Mouse (Mus musculus) left cerebral cortex, postnatal 10 days (tissue): ENCODE data around the gene Cpne9. TPM values are rescaled to one million over a fixed set of nuclear protein-coding genes. Genes with fewer than 3 reads are reported as not detected.

ENCODE experiments used
- DNase-seq, 2 experiments: peaks; one replicate each; pipeline ENCODE4 v3.0.0; 2021 to 2022; ENCODE audit warnings: low spot score in 2 of 2, mixed read lengths in 1 of 2; ENCODE audit errors: extremely low spot score in 1 of 2
- intact Hi-C: fragments of 180-260 bp; cut with DNase I; formaldehyde crosslinking; loops from one replicate; pipeline ENCODE4 v1.15.1; 2025
- total RNA-seq, 2 experiments: library from RNA; stranded (reverse); gene quantifications; 2 replicates each; pipeline ENCODE4 v1.2.3; 2021

Cpne9 gene
- total RNA-seq, 2 experiments from 2014 or later, result 21.0 to 22.3 TPM

DNA sequence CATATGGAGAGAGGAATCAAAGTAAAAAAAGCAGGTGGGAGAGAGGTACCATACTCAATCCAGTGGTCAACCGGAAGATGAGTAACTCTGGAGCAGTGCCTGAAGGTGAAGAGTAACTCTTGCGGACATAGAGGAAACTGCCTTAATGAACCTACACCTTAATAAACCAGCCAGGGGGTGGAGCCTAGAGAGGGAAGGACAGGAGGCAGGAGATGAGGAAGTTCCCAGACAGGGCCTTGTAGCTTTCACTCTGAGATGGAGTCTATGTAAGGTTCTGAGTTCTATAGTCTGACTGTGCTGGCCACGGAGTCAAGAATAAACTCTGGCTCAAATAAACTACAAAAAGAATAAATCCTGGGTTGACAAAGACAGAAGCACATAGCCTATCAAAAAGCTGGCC is 2.8 kb downstream of the Cpne9 start:
- intact Hi-C loops, result no loop called here
- no peak for DNase-seq

DNA sequence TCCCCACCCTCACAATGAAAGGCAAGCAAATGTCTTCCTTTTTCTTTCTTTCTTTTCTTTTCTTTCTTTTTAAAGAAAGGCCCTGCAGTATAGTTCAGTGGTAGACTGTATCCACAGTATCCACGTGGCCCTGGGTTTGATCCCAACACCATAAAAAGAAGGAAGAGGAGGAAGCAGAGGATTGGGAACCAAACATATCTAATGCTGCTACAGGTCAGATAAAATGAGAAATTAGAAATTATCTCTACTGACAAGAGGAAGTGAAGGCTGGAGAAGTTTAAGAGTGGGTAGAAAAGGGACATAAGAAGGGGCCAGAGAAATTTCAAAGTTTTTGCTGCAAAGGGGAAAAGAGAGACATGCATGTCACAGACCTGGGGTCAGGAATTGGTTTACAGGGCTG is 4.2 kb downstream of the Cpne9 start:
- intact Hi-C loops, result no loop called here
- no peak for DNase-seq

DNA sequence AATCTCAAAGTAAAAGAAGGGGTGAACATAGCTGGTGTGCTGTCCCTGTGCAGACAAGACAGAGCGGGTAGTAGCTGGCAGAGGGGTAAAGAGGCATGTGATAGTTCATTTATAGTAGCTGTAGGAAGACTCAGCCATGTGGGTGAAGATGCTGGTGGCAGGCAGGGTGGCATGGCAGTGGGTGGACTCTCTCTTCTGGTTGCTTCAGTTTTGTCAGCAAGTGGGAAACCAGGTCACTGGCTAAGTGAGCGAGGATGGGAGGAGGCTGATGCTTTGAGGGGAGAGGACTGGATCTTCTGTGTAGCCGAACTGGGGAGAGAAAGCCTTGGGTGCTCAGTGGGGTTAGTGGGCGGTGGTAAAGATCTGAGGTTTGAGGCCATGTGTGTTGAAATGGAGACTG is 5.1 kb downstream of the Cpne9 start:
- intact Hi-C loops, result no loop called here
- no peak for DNase-seq

DNA sequence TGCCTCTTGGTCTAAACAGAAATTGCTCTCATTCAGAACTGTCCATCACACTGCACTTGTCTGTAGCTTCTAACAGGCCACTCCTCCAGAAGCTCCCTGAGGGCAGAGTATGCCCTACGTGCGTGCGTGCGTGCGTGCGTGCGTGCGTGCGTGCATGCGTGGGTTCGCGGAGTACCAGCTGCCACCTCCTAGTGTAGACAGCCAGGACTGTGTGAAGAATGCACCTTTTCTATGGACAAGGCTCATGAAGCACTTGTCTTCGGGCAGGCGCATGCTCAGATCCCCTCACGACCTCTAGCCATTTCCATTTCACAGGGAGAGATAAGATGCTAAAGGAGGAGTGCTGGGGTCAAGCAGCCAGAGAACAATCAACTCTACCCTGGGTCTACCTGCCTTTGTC is 7.2 kb downstream of the Cpne9 start:
- no peak for DNase-seq
- intact Hi-C loops, result no loop called here

DNA sequence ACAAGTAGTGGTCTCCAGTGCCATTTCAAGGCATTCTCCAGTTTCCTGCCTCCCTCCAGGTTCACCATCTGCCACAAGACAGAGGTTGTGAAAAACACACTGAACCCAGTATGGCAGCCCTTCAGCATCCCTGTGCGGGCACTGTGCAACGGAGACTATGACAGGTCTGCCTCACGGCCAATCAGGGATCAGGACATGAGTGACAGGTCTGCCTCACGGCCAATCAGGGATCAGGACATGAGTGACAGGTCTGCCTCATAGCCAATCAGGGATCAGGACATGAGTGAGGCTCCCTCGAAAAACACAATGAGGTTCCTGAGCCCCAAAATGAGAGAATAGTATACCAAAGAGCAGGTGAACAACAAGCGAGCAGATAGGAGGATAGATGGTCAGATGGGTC is 8.2 kb downstream of the Cpne9 start:
- DNase-seq, result no peak
- intact Hi-C loops, result no loop called here

DNA sequence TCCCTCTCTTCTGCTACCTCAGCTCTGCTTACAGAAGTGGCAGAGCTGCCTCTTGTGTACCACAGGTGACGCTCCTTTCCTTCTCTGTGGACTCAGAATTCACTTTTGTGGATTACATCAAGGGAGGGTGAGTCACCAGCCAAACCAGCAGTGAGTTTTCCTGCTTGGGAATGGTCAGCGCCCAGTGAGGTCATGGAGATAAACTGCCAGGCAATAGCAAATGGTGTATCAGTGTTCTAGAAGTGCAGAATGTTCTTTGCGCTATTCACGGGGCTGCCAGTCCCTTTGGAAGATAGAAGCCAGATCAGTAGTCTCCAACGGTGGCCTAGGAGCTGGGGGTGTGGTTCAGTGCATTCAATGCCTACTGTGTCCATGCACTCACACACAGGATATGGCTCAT is 10.8 kb downstream of the Cpne9 start:
- intact Hi-C loops, result no loop called here
- no peak for DNase-seq

DNA sequence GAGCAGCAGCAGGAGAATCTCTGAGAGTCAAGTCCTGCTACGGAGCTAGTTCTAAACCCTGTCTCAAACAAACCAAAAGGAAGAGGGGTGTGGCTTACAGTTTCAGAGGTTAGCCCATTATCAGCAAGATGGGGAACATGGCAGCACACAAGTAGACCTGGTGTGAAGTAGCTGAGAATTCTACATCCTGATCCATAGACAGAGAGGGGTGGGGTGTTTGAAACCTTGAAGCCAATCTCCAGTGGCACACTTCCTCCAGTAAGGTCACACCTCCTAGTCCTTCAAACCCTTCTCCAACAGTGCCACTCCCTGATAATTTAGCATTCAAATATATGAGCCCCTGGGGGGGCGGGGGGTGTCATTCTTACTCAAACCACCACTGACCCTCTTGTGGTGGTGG is 13.9 kb downstream of the Cpne9 start:
- intact Hi-C loops, result no loop called here
- no peak for DNase-seq

DNA sequence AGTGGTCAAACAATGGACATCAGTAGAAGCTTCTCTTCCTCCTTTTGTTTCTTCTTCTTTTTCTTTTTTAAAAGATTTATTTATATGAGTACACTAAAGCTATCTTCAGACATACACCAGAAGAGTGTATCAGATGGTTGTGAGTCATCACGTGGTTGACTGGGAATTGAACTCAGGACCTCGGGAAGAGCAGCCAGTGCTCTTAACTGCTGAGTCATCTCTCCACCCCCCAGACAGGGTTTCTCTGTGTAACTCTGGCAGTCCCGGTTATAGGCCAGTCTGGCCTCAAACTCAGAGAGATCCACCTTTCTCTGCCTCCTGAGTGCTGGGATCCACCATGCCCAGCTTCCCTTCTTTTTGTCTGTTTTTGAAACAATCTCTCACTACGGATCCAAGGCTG is 14.5 kb downstream of the Cpne9 start:
- intact Hi-C loops, result no loop called here

DNA sequence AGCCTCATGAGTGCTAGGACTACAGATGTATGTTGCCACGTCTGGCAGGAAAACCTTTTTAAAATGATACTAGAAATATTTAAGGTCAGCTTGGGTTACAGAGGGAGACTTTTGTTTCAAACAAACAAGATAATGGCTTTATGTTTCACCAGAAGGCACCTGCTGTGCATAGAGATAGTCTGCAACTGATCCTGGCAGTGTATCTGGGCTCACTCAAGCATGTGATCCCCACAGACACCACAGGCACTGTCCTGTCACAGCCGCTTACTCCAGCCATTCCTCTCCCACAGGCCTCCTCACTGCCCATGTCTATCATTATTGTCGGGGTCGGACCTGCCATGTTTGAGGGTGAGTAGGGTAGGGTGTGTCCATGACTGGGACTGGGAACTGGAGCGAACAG is 19.2 kb downstream of the Cpne9 start:
- DNase-seq, result no peak
- intact Hi-C loops, result loop anchor here (10.0 kb wide), 1 partner anchor 897 kb away; no protein-coding TSS in a partner anchor

More for the DNA sequence above, 14.5 kb downstream of the Cpne9 start:
- DNase-seq, result no peak

DNA sequence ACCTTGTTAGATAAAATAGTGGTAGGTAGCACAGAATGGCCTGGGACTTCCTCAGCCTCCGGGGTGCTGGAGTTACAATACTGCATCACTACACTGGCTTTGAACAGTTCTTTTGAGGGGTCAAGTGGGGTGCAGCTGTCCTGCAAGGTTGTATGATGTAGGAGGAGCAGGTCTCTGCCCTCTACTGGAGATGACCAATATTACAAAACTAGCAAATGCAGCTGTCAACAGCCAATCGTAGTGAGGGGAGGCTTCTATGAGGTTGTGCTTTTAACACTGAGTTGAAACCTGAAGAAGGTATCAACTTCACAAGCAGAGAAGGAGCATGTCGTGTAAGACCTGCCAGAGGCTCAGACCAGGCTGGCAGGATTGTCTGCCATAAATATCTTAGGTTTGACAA is 20.2 kb downstream of the Cpne9 start:
- no peak for DNase-seq
- intact Hi-C loops, result loop anchor here (10.0 kb wide), 1 partner anchor 897 kb away; no protein-coding TSS in a partner anchor

DNA sequence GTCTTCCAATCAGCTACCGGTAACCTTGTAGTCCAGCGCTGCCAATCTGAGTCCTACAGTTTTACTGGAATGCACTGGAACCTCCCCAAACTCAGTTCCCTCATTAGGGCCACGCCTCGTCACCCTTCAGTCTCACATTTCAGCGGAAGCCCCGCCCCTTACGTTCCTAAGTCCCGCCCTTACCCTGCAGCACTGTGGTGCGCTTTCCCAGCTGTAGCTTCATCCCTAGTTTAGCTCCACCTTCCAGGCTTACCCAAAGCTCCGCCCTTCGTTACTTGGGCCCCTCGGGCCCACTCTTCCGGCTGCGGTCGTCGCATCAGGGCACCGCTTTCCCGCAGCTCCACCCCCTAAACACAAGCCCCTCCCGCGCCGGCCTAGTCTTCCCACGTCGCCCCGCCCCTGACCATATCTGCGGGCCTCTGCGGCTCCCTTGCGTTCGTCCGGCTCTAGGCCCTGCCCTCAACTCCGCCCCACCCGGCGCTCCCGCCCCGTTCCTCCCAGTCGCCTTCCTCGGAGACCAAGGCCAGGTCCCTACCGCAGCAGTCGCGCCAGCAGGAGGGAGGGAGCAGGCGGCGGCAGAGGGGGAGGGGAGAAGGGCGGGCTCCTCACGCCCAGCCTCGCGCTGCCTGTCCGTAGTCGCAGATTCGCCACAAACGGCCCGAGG is 24.3 kb downstream of the Cpne9 start:
- intact Hi-C loops, result loop anchor here (10.0 kb wide), 1 partner anchor 902 kb away; no protein-coding TSS in a partner anchor

DNA sequence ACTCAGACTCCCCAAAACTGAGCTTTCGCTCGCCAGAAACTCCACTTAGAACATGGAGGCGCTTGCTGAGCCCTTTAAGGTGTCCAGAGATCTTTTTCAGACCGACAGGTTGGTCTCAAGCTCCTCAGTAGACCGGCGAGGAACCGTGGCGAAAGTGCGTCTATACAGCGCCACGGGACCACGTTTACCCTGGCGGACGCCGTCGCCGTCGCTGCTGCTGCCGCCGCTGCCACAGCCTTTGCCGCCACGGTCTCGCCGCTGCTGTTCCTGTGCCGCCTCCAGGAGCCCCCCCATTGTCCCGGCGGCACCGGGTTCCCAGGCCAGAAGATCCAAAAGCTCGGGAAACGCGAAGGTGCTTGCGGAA is 24.9 kb downstream of the Cpne9 start, which contains the start of gene Brpf1:
Gene Brpf1 (plus strand): TSS at position 152 of the 364 bp plus-strand sequence.
- intact Hi-C loops, result loop anchor here (10.0 kb wide), 1 partner anchor 902 kb away; no protein-coding TSS in a partner anchor
- peak in 1 of 2 experiments; percentile 84 for DNase-seq

More for the DNA sequence above, 24.3 kb downstream of the Cpne9 start:
- DNase-seq, result peak; percentile 99 to 100

DNA sequence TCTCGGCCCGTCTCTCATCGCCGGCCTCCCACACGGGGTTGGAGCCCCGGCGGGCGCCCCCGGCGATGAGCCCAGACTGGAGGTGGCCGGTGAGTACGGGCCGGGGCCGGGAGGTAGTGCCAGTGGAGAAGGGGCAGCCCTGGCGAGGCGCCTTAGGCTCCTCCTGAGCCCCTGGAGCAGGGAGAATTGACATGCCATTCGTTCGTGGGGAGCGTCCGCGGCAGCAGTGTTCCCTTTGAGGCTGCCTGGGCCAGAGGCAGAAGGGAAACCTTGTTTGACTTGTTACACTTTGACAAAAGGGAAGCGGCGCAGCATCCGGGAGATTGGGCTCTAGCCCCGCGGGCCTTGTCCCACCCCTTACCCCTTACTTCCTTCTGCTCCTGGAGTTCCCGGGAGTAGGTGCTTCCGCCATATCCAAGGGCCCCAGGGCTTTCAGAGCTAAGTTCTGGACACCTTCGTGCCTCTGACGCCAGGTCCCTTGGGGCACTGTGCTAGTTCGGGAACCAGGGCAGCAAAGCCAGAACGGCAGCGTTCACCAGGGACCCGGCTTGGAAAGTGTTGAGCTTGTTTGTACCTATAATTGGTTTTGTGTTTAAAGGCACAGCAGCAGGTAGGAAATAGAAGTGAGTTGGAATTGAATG is 25.5 kb downstream of the Cpne9 start:
- intact Hi-C loops, result loop anchor here (10.0 kb wide), 1 partner anchor 903 kb away; no protein-coding TSS in a partner anchor

DNA sequence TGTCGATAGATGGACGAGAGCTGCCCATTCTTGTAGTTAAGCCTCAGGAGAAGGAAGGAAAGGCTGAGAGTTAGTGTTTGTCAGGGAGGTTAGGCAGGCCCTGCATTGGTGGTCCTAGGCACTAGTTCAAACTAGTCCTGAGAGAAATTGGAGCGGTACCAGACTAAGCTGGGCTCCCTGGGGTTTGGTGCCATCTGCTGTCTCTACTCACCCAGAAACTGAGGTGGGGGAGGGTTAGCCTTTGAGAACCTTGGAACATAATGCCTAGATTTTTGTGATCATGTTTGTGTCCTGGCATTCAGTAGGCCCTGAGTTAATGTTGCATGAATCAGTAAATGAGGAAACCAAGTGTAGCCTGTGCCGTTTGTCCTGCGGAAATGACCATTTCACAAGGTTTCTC is 26.0 kb downstream of the Cpne9 start:
- intact Hi-C loops, result loop anchor here (10.0 kb wide), 1 partner anchor 903 kb away; no protein-coding TSS in a partner anchor
- DNase-seq, result peak; percentile 46 to 55

More for the DNA sequence above, 25.5 kb downstream of the Cpne9 start:
- DNase-seq, result peak in 1 of 2 experiments; percentile 70

DNA sequence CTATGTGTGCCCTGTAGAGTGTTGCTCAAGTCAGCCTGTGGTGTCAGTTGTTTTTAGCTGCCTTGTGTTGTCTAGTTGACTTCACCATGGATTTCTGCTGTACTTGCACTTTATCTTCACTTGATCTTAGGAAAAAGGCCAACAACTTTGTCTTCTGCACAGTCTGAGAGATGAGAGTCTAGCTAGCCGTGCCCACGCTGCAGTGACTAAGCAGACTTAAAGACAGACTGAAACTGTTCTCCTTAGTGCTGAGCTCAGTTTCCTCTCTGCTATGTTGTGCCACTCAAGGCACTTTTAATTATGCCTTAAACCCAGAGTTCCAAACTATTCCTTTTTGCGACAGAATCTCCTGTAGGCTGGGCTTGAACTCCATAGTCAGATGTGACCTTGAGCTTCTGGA is 33.9 kb downstream of the Cpne9 start:
- intact Hi-C loops, result loop anchor here (10.0 kb wide), 1 partner anchor 261 kb away; no protein-coding TSS in a partner anchor
- no peak for DNase-seq

DNA sequence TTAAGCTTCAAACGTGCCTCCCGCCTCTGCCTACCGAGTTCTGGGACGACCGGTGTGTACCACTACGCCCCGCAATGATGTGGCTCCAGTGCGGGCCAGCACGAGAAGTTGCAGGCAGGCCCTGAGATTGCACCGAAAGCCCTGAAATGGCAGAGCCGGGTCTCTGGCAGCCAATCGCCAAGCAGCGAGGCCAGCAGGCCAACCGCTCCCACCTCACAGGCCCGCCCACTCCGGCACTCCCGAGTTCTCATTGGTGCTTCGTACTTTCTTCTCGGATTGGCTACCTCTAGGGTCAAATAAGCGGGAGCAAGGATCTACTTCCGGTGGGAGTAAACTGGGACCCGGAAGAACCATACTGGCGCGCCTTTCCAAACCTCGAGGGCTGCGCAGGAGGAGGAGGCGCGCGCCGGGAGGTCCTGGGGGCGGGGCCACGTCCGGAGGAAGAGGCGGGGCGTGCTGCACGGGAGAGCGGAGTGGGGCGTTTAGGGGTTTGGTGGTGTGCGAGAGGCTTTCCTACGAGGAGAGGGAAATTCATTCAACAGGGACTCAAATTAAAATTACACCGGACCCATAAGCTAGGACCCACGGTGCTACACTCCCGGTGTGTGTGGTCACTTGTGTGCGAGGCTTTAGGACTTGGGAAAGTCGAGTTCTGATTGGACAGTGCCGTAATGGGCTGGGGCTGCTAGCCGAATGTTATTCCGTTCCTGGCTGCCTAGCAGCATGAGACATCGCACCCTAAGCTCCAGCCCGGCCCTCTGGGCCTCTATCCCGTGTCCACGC is 44.6 kb downstream of the Cpne9 start, which contains the start of gene Ogg1:
Gene Ogg1 (plus strand): TSS at position 440 of the 783 bp plus-strand sequence.
- peak; percentile 99 for DNase-seq
- intact Hi-C loops, result no loop called here

DNA sequence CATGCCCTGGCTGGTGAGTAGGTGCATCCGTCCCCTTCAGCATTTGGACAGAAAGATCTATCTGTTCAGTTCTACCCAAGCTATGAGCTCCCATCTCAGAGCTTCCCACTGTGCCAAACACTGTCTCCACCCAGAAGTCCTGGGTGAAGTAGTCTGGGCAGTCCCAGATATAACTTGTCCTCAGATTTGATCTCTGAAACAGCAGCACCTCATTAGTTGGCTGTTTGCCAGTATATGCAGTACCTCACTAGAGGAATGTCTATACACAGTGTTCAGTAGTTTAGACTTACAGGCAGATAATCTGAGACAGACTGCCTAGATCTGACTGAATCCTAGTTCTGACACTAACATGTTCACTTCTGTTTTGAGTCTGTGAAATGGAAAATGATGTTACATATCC is 47.3 kb downstream of the Cpne9 start:
- intact Hi-C loops, result no loop called here
- DNase-seq, result no peak

DNA sequence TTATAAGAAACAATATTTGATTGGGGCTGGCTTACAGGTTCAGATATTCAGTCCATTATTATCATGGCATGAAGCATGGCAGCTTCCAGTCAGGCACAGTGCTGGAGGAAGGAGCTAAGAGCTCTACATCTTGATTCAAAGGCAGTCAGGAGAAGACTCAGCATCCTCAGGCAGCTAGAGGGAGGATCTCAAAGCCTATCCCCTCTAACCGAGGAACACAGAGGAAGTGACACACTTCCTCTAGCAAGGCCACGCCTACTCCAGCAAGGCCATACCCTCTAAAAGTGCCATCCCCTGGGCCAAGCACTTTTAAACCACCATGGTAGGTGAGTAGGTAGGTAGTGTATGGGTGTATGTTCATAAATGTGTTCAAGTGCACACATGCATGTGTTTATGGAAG is 48.4 kb downstream of the Cpne9 start:
- no peak for DNase-seq
- intact Hi-C loops, result no loop called here

DNA sequence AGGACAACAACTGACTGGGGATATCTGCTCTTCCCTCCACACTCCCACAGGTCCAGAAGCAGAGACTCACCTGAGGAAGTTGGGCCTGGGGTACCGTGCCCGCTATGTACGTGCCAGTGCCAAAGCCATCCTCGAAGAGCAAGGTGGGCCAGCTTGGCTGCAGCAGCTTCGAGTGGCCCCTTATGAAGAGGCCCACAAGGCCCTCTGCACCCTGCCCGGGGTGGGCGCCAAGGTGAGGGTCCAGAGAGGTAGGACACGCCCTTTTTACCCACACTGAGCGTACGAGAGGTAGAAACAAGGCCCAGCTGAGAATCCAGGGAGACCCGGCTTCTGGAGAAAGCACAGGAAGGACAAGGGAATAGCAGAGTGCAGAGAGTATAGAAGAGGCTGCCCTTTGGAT is 49.6 kb downstream of the Cpne9 start:
- DNase-seq, result no peak
- intact Hi-C loops, result no loop called here
